Mouse (Mus musculus): ENCODE results near the gene Selenow. TPM values are rescaled to one million over a fixed set of nuclear protein-coding genes. Genes with fewer than 3 reads are reported as not detected.
"Not testable (repeated sequence)": the region's sequence is repeated elsewhere in the genome, so short reads cannot be mapped to it uniquely, and the experiment has no call there.

Selenow gene
- total RNA-seq, 2 experiments from 2014 or later = 1,670 to 1,760 TPM

DNA sequence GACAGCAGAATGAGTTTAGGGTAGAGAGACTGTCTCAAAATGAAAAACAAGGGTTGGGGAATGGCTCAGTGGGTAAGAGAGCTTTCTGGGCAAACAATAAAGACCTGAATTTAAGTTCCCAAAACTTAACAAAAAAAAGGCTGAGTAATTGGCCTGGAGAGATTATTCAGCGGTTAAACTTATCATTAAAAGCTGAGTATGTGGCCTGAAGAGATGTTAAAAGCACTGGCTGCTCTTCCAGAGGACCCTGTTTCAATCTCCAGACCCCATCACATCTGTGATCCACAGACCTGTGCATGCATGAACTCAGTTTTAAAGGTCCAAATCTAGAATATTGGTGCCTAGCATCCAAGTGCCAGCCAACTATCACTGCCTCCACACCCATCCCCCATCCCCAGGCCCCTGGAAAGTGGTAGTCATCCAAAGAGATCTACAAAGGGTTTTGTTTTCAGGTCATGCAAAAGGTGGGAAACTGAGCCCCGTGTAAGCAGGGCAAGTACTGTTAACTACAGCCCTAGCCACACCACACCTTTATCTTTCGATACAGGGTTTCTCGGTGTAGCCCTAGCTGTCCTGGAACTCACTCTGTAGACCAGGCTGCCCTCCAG lies 25.6 kb upstream of the Selenow start:
- DNase-seq (ENCODE audit: extremely low spot score in 1 of 2, low spot score in 1 of 2) = no peak

DNA sequence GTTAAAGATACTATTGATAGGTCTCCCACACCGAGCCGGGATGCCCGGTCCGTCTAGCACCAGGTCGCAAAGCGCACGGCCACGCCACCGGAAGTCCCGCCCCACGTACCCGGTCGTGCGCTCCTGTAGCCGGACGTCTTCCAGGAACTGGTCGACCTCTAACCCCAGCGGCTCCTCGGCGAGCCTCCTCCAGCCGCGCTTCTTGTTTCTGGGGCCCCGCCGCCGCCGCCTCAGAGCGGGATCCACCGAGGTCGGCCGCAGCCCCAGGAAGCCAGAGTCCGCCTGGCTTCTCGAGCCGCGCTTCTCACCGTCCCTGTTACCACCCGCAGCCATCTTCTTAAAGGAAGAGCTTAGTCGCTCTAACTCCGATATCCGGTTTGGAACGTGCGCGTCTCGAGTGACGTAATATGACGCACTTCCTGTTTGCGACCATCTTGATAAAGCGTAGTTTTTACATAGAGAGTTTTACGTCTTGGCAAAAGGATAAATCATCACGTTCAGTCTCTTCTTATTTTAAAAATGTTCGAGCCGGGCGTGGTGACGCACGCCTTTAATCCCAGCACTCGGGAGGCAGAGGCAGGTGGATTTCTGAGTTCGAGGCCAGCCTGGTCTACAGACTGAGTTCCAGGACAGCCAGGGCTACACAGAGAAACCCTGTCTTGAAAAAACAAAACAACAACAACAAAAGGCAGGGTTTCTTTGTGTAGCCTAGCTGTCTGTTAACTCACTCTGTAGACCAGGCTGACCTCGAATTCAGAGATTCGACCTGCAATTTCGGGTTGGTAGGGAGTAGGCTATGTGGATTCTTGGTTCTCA lies 23.7 kb upstream of the Selenow start, which contains the start of gene Nop53:
Gene Nop53 (minus strand): TSS at position 354 of the 816 bp plus-strand sequence.
- peak; percentile 85 to 97 for DNase-seq (ENCODE audit: extremely low spot score in 1 of 2, low spot score in 1 of 2)

DNA sequence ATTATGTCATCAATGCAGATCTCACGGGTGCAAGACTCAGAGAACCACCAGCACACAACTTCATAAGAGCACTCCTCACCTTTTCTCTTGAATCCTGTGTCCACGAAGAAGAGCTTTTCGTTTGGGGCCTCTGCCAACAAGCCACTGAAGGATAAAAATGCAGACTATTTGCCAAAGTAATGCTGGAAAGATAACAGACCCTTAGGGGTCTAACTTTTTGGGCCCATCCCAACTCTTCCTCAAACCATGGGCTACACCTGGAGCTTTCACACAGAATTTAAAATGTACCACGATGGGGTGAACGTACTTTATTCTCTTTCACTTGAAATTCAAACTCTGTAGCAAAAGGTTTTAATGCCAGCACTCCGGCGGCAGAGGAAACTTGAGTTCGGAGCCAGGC lies 23.0 kb upstream of the Selenow start:
- no peak for DNase-seq (ENCODE audit: extremely low spot score in 1 of 2, low spot score in 1 of 2)

DNA sequence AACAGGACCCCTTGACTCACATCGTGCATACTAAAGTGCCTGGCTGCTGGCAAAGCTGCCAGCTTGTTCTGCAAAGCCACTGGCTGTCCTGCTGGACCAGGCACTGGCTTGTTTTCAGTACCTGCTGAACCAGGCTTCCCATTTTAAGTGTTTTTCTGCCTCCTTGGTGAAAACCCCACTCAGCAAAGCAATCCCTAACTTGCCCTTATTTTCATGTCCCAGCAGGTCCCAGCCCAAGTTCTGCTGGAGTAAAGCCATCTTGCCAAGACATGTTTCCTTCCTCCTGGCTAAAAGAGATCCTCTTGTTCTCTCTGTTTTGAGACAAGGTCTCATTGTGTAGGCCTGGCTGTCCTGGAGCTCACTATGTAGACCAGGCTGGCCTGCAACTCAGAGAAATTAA lies 22.1 kb upstream of the Selenow start:
- DNase-seq (ENCODE audit: extremely low spot score in 1 of 2, low spot score in 1 of 2) = no peak

DNA sequence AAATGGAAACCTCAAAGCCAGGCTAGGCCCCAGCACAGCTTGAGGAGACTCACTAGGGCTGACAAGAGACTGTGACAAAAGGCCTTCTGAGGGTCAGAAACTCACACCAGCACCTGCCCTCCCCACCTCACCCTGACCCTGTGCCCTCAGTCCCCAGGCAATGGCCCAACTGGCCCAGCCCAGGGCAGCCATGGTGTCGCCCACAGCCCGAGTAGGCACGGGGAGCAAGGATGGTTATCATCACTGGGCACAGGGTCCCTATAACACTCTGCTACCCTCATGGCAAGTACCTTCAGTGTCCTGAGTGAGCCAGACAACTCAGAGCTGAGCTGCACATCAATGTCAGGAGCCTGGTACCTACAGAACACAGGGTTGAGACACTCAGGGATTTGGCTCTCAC lies 16.4 kb upstream of the Selenow start:
- DNase-seq (ENCODE audit: extremely low spot score in 1 of 2, low spot score in 1 of 2) = no peak

DNA sequence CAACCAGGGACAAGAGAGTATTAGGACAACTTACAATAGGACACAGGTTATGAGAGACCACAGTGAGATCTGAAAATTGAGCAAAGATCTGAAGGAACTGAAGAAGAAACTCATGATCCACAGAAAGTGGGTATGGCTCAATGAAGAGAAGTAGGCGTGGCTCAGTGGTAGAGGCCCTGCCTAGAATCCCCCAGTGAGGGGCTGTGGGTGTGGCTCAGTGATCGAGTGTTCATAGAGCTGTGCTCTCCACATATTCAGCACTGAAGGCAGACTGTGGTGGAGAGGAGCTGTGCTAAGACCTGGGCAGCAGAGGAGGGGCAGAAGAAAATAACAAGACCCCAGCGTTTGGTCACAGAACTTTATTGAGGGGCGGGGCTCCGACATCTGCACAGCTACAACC lies 15.3 kb upstream of the Selenow start:
- DNase-seq (ENCODE audit: extremely low spot score in 1 of 2, low spot score in 1 of 2) = no peak

DNA sequence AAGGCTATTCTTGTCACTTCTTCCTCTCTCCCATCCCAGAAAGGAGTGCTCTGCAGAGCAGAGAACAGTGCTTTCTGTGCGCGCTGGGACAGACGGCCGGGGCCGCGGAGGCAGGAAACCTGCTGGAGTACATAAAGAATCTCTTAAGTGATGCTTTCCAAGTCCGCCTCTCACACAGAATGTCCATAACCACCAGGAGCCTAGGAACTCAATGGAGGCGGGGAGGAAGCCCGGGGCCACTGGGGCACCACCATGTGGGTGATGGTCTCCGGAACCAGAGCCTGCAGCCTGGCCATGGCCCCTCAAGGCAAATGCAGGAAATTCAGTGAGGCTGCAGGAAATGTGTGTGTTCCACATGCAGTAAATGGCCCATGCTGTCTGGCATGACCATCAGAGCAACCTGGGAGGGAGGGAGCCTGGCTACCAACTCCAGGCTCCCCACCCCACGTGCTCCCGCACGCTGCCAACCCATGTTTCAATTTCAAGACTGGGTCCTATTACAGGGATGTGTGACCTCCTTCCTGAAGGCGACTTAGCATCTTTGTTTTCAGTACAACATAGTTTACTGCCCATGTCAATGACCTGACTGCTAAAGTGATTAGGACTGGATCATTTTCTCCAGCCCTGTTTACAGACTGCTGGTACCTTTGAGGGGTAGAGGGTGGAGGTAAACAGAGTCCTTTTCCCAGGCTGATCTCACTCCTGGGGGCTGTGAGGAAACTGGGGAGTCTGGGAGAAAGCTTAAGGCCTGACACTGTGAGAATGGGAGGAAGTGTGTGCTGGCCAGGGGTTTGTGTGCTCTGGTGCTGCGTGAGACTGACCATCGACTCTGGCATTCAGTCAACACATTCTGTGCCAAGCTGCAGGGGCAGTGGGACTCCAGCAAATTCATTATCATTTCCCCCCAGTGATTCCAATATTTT lies 11.5 kb upstream of the Selenow start:
- no peak for DNase-seq (ENCODE audit: extremely low spot score in 1 of 2, low spot score in 1 of 2)

DNA sequence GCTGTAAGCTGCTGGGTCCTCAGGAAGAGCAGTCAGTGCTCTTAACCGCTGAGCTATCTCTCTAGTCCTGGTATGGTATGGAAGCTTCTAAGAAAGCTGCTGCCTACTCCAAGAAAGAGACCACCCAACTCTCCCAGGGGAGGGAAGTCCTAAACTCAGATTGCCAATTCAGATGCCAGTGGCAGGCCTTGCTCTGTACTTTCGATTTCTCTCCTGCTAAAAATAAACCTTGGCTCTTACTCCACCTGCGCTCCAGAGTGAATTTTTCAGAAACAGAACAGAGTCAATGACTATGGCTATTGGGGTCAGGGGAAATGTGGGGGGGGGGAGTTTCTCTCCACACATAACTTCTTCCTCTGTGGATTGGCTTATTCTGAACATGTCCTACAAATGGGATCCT lies 9.4 kb upstream of the Selenow start:
- DNase-seq (ENCODE audit: extremely low spot score in 1 of 2, low spot score in 1 of 2) = no peak

DNA sequence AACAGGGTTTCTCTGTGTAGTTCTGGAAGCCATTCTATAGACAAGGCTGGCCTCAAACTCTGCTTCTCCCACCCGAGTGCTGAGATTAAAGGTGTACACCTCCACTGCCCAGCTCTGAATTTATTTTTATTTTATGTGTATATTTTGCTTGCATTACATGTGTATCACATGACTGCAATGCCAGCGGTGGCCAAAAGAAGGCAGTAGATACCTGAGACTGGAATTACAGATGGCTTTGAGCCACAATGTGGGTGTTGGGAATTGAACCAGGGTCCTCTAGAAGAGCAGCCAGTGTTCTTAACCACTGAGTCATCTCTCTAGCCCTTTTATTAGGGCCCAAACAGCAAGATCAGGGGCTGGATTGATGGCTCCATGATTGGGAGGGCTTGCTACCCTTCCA lies 8.3 kb upstream of the Selenow start:
- no peak for DNase-seq (ENCODE audit: extremely low spot score in 1 of 2, low spot score in 1 of 2)

DNA sequence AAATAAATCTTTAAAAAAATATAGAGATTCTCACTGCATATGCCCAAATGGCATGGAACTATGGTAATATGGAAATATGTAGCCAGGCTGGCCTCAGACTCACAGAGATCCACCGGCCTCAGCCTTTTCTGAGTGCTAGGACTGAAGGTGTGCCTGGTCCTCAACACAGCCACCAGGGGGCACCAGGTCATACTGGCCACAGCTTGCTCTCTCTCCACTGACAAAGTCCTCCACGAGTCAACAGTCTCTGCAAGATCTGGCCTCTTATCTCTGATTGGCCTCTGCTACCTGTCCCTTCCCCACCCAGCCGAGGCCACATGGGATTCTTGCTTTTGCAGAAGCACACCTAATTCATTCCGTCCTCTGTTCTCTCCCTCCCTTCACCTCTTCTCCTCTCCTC lies 7.7 kb upstream of the Selenow start:
- peak in 1 of 2 experiments; percentile 40 for DNase-seq (ENCODE audit: extremely low spot score in 1 of 2, low spot score in 1 of 2)

DNA sequence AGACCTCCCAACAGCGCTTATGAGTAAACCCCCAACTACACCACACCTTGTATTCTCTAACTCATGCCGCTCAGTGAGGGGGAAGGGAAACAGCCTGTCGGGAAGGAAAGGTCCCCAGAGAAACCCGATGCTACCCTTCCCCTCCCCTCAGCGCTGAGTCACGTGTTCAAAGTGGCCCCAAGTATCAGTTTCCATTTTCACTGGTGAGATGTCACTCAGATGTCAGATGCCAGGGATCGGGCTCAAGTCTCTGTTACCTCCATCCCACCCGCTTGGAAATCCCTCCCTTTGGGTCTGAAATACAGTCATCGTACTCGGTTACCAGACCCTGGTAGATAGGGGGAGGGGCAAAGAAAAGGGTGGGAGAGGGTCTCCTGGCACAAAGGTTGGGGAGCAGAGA lies 406 bp downstream of the Selenow start:
- no peak for DNase-seq (ENCODE audit: extremely low spot score in 1 of 2, low spot score in 1 of 2)

DNA sequence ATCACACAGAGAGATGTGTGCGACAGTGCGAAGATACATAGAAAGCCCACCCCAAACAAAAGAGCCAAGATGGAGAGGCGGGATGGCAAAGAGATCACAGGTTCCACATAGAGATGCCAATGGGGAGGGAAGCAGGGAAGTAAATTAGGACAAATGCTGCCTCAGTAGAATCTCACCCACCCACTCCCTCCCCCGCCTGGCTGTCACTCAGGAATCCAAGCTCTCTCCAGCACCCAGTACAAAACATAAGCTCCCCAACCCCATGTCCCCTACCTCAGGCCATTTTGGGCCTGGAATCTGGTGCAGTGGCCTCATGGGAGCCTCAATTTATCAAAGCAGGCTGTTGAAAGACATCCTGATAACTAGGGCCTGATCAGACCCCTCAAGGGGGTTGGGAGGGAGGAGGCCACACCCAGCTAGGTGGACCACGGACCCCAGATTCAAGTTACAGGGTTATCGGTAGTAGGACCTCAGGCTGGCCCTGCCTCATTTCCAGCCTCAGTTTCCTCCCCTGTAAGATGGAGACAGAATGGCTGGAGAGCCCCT lies 1.5 kb downstream of the Selenow start:
- no peak for DNase-seq (ENCODE audit: extremely low spot score in 1 of 2, low spot score in 1 of 2)

DNA sequence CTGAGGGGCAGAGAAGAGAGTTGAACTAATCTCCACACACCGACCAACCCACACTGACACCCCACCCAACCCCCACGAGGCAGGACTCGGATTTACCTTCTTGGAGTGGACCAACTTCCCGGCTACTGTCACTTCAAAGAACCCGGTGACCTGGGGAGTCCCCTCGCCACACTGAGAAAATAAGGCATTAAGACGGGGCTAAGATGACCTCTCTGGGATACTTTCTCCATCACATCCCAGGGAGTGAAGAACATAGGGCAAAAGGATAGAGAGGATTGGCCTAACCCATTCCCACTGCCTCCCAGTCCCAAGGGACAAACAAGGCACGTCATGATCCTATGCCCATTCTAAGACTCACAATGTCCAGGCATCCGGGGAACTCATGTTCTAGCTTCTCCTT lies 2.3 kb downstream of the Selenow start:
- no peak for DNase-seq (ENCODE audit: extremely low spot score in 1 of 2, low spot score in 1 of 2)

DNA sequence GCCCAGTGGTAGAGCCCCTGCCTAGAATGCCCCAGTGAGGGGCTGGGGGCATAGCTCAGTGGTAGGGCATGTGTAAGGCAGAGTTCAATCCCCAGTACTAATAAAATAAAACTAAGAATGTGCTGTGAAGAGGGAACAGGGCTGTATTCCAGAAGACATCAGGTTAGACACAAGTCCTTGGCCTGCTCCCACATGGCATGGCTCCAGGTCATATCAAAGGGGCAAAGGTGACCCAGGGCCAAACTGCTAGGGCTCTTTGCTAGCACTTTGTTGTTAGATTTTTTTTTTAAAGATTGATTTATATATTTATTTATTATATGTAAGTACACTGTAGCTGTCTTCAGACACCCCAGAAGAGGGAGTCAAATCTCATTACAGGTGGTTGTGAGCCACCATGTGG lies 3.8 kb downstream of the Selenow start:
- DNase-seq (ENCODE audit: extremely low spot score in 1 of 2, low spot score in 1 of 2) = no peak

DNA sequence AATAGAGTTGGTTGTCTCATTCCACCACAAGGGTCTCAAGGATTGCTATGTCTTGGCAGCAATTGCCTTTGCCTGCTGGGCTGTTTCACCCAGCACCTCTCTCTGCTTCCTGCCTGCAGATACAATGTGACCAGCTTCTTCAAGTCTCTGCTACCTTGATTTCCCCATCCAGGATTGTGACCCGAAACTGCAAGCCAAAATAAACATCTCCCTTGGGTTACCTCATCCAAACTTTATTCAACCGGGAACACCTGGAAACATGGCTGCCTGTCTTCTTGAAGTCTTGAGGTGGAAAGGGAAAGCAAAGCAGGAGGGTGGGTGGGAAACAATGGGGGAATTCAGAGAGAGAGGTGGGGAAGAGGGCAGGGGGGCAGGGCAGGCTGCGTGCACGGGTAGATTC lies 5.2 kb downstream of the Selenow start:
- DNase-seq (ENCODE audit: extremely low spot score in 1 of 2, low spot score in 1 of 2) = no peak

DNA sequence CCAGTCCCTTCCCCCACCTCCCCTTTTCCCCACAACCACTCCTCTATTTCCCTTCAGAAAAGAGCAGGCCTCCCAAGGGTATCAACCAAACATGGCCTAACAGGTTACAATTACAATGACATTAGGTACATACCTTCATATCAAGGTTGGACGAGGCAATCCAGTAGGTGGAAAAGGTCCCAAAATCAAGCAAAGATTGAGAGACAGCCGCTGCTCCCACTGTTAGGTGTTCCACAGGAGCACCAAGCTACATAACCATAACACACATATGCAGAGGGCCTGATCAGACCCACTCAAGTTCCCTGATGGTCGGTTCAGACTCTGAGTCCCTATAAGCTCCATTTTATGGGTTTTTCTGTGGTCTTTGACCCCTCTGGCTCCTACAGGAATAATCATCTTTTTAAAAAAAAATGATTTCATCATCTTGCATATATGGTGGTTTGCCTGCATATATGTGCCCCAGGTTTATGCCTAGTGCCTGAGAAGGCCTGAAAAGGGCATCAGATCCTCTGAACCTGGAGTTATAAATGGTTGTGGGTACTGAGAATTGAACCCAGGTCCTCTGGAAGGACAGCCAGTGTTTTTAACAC lies 6.0 kb downstream of the Selenow start:
- no peak for DNase-seq (ENCODE audit: extremely low spot score in 1 of 2, low spot score in 1 of 2)

DNA sequence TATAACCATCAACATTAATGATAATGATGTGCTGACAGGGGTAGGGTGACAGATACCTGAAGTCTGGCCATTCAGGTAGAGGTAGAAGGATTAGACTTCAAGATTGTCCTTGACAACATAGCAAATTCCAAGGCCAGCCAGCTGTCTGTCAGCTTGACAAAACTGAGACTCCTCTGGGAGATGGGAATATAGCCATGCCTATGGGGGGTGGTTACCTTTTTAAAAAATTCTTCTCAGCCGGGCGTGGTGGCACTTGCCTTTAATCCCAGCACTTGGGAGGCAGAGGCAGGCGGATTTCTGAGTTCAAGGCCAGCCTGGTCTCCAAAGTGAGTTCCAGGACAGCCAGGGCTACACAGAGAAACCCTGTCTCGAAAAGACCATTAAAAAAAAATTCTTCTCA lies 6.5 kb downstream of the Selenow start:
- not testable (repeated sequence) for DNase-seq (ENCODE audit: extremely low spot score in 1 of 2, low spot score in 1 of 2)

DNA sequence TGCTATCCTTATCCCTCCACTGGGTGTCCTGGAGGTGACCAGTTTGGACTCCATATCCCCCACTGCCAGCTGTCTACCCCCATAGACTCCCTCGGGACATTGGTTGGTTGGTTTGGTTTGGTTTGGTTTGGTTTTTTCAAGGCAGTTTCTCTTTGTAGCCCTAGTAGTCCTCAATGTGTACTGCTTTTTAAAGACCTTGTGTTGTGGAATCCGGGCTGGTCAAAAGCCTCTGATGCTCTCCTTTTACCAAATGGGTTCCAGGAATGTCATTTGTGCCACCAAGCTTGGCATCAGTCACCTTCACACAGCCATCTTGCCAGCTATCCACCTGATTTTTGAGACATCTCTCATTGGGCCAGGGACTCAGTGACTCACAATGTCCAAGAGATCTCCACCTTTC lies 7.5 kb downstream of the Selenow start:
- no peak for DNase-seq (ENCODE audit: extremely low spot score in 1 of 2, low spot score in 1 of 2)

DNA sequence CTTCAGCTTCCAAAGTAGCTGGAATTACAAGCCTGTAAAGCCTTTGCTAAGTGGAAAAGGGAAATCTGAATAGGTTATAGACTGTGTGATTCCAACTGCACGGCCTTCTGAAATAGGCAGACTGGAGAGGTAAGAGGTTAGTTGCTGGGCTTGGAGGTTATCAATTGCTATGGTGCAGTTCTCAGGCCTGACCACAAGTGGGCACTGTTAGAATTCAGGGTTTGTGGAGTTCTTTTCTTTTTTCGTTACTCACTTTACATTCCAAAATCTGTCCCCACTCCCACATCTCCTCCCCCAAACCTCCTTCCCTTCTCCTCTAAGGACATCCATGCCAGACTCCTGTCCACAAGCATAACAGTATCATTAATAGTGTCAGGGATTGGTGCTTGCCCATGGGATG lies 8.0 kb downstream of the Selenow start:
- DNase-seq (ENCODE audit: extremely low spot score in 1 of 2, low spot score in 1 of 2) = peak in 1 of 2 experiments; percentile 53

DNA sequence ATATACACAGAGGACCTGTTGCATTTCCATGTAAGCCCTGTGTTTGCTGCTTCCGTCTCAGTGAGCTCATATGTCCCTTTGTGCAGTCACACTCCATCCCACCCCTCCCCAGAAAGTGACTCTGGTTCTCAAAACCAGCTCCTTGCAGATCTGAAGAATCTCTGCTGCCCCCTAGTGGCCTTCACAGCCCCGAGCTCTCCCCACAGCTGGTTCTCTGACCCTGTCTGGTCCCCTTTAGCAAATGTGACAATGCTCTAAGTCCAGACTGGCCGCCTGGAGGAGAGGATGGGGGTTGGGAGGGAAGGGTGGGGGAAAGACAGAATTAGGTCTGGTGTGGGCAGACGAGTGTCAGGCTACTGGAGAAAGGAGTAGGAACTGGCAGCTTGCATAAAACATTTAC lies 10.0 kb downstream of the Selenow start:
- peak in 1 of 2 experiments; percentile 85 for DNase-seq (ENCODE audit: extremely low spot score in 1 of 2, low spot score in 1 of 2)
